Mouse (Mus musculus): ENCODE data around the gene Pramel7.
"Not testable (repeated sequence)": the region's sequence is repeated elsewhere in the genome, so short reads cannot be mapped to it uniquely, and the experiment has no call there.

Pramel7 gene

GRCm38 (mm10) chr2:87496993-87497392 is at the start of gene Pramel7:
TSS of gene Pramel7 (minus strand) at chr2:87497093.
- not testable (repeated sequence) for DNase-seq

GRCm38 (mm10) chr2:87545442-87545841 is 48.5 kb upstream of the Pramel7 start, which contains the start of gene Olfr1128:
TSS of gene Olfr1128 (minus strand) at chr2:87545542.
- no peak for DNase-seq

- no peak for DNase-seq
Measured at GRCm38 (mm10) chr2:87534826-87535225, 37.9 kb upstream of the Pramel7 start.

GRCm38 (mm10) chr2:87531496-87531895 is 34.6 kb upstream of the Pramel7 start, which contains the start of gene Olfr153:
TSS of gene Olfr153 (plus strand) at chr2:87531796.
- no peak for DNase-seq

GRCm38 (mm10) chr2:87525899-87526616 is 29.2 kb upstream of the Pramel7 start:
- DNase-seq = peak; percentile 12 to 32

- peak; percentile 5 to 37 for DNase-seq
Measured at GRCm38 (mm10) chr2:87520651-87521050, 23.8 kb upstream of the Pramel7 start.

- DNase-seq = no peak
Measured at GRCm38 (mm10) chr2:87516581-87516980, 19.7 kb upstream of the Pramel7 start.

- no peak for DNase-seq
Measured at GRCm38 (mm10) chr2:87515457-87516060, 18.7 kb upstream of the Pramel7 start.

GRCm38 (mm10) chr2:87515046-87515445 is 18.2 kb upstream of the Pramel7 start:
- no peak for DNase-seq

- no peak for DNase-seq
Measured at GRCm38 (mm10) chr2:87506265-87506664, 9.4 kb upstream of the Pramel7 start, which contains the start of gene Pramel6. TSS of gene Pramel6 (plus strand) at chr2:87506565.

GRCm38 (mm10) chr2:87482276-87482675 is 14.6 kb downstream of the Pramel7 start:
- DNase-seq = no peak

GRCm38 (mm10) chr2:87481158-87481557 is 15.7 kb downstream of the Pramel7 start:
- DNase-seq = no peak

GRCm38 (mm10) chr2:87480207-87480606 is 16.7 kb downstream of the Pramel7 start:
- no peak for DNase-seq

GRCm38 (mm10) chr2:87461769-87462168 is 35.1 kb downstream of the Pramel7 start:
- DNase-seq = no peak

- no peak for DNase-seq
Measured at GRCm38 (mm10) chr2:87453662-87454061, 43.2 kb downstream of the Pramel7 start, which contains the start of gene Olfr1126. TSS of gene Olfr1126 (plus strand) at chr2:87453962.
